Mouse (Mus musculus) ES-Bruce4 (cell line): ENCODE measurements at regions not wholly inside any gene's neighbourhood (a gene's known extent, or its start where the extent isn't known, plus 50 kb on each side); places are given as distances from the start of the nearest gene placed in this dataset.

ENCODE experiments used
- H3K27ac ChIP-seq: 2 replicates; pipeline ENCODE4 v1.5.1; 2012; ENCODE audit warnings: low read length, inconsistent platforms; ENCODE audit not compliant: insufficient read depth
- H3K27me3 ChIP-seq: 2 replicates; pipeline ENCODE4 v1.6.1; 2012; ENCODE audit warnings: mild to moderate bottlenecking, low read length, inconsistent platforms; ENCODE audit not compliant: control insufficient read depth, poor library complexity, insufficient read depth, severe bottlenecking
- H3K36me3 ChIP-seq: 2 replicates; pipeline ENCODE4 v1.6.1; 2012; ENCODE audit warnings: inconsistent platforms, mild to moderate bottlenecking, low read length, moderate library complexity; ENCODE audit not compliant: control insufficient read depth, poor library complexity, insufficient read depth, severe bottlenecking
- H3K4me1 ChIP-seq: one replicate; pipeline ENCODE4 v1.8.1; 2011; ENCODE audit warnings: low read length; ENCODE audit not compliant: control insufficient read depth, insufficient read depth
- H3K4me3 ChIP-seq: 2 replicates; pipeline ENCODE4 v1.5.1; 2011; ENCODE audit warnings: low read depth, mild to moderate bottlenecking, low read length
- H3K9ac ChIP-seq: 2 replicates; pipeline ENCODE4 v1.6.1; 2012; ENCODE audit warnings: low read depth, mild to moderate bottlenecking, inconsistent platforms; ENCODE audit not compliant: poor library complexity, severe bottlenecking
- H3K9me3 ChIP-seq: replicated peaks from 2 replicates; pipeline ENCODE4 v1.6.1; 2012; ENCODE audit warnings: mild to moderate bottlenecking, low read length, inconsistent platforms; ENCODE audit not compliant: control insufficient read depth, poor library complexity, insufficient read depth, severe bottlenecking
- CTCF ChIP-seq: IDR thresholded peaks from one replicate; pipeline ENCODE4 v1.8.1; 2011; ENCODE audit warnings: low read depth, low read length
- EP300 ChIP-seq: IDR thresholded peaks from 2 replicates; pipeline ENCODE4 v1.6.1; 2011; ENCODE audit warnings: low read depth, low read length; ENCODE audit not compliant: insufficient read depth
- POLR2A ChIP-seq: IDR thresholded peaks from one replicate; pipeline ENCODE4 v1.8.1; 2011; ENCODE audit warnings: low read length; ENCODE audit not compliant: insufficient read depth

GRCm38 (mm10) chr8:27837903-27838302, 390.4 kb downstream of the Poteg start:
- H3K27ac ChIP-seq: no peak overlapping the region
- H3K4me3 ChIP-seq: no peak overlapping the region
- no peaks in the 10 kb centered on the region for H3K27me3 ChIP-seq
- no peak overlapping the region for H3K9ac ChIP-seq
- H3K9me3 ChIP-seq: no peaks in the 10 kb centered on the region
- no peaks in the 10 kb centered on the region for H3K36me3 ChIP-seq
- H3K4me1 ChIP-seq: no peaks in the 10 kb centered on the region
- TF ChIP-seq POLR2A: no peak
- TF ChIP-seq EP300: no peak
- TF ChIP-seq CTCF: no peak

DNA sequence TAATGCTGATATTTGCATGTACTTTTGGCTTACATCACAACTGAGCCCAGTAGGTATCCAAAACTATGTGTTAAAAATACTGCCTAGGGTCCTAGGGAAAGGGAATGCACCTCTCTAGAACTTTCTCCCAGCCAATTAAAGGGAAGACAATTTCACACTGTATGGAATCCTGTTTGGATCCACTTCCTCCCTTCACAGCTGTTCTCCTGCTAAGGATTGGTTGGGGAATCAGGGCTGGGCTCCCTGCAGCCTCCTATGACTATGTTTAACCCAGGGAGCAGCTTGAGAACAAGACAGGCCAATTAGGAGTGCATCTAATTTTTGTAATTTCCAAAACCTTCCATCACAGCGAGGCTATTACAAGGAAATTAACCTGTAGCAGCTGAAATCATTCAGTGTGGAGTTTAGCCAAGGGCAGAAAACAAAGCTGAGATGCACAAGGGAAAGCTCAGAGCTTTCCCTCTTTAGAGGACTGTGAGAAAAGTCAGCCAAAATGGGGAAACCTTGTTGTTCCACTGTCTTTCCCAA, 419.1 kb downstream of the Poteg start:
- H3K4me3 ChIP-seq: no peak overlapping the region
- no peak overlapping the region for H3K27ac ChIP-seq
- no peaks in the 10 kb centered on the region for H3K9me3 ChIP-seq
- H3K4me1 ChIP-seq: no peaks in the 10 kb centered on the region
- TF ChIP-seq CTCF (no peak), POLR2A (no peak), EP300 (no peak)
- H3K36me3 ChIP-seq: no peaks in the 10 kb centered on the region
- H3K27me3 ChIP-seq: no peaks in the 10 kb centered on the region
- no peak overlapping the region for H3K9ac ChIP-seq

DNA sequence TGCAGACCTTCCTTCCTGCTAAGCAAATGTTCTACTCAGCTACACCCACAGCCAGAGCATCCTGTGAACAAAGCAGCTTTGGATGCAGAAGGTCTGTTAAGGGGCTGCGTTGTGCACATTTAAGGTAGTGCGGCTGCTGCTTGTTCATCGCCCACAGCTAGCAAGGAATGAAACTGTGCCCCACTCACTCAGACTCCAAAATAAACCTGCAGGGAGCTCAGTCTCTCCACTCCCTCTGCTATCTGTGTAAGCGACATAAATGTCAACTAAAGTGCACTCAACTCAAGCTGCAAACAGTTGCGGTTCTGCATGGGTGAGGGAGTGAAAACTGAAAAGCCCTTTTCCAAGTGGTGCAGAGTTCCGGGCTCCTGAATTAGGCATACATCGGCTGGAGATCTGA, 421.1 kb downstream of the Poteg start:
- Histone ChIP-seq H3K9ac (no peak overlapping the region), H3K4me1 (no peaks in the 10 kb centered on the region), H3K9me3 (no peaks in the 10 kb centered on the region), H3K4me3 (no peak overlapping the region), H3K36me3 (no peaks in the 10 kb centered on the region), H3K27me3 (no peaks in the 10 kb centered on the region), H3K27ac (no peak overlapping the region)
- TF ChIP-seq CTCF (no peak), POLR2A (no peak), EP300 (no peak)

- no peak overlapping the region for H3K27ac ChIP-seq
- H3K9ac ChIP-seq: no peak overlapping the region
- H3K4me1 ChIP-seq: no peaks in the 10 kb centered on the region
- H3K4me3 ChIP-seq: no peak overlapping the region
- H3K9me3 ChIP-seq: no peaks in the 10 kb centered on the region
- TF ChIP-seq CTCF: no peak
- TF ChIP-seq EP300: no peak
- TF ChIP-seq POLR2A: no peak
- H3K27me3 ChIP-seq: no peaks in the 10 kb centered on the region
- H3K36me3 ChIP-seq: no peaks in the 10 kb centered on the region
Observed at GRCm38 (mm10) chr8:27877691-27878264, 430.3 kb downstream of the Poteg start.

- H3K36me3 ChIP-seq: no peaks in the 10 kb centered on the region
- H3K4me3 ChIP-seq: no peak overlapping the region
- H3K9me3 ChIP-seq: no peaks in the 10 kb centered on the region
- no peaks in the 10 kb centered on the region for H3K4me1 ChIP-seq
- no peak overlapping the region for H3K27ac ChIP-seq
- 0 out of 2 replicates have a peak, but pooled peaks cover 2% of the 10 kb centered on the region for H3K27me3 ChIP-seq
- TF ChIP-seq EP300 (no peak), CTCF (no peak), POLR2A (no peak)
- no peak overlapping the region for H3K9ac ChIP-seq
Observed at GRCm38 (mm10) chr8:27889292-27889691, 441.8 kb downstream of the Poteg start.

- Histone ChIP-seq H3K27me3 (no peaks in the 10 kb centered on the region; the same call in 1 of the 2 replicates), H3K36me3 (no peaks in the 10 kb centered on the region), H3K4me1 (no peaks in the 10 kb centered on the region), H3K4me3 (no peak overlapping the region), H3K9me3 (no peaks in the 10 kb centered on the region), H3K27ac (no peak overlapping the region), H3K9ac (no peak overlapping the region)
- TF ChIP-seq EP300 (no peak), CTCF (no peak), POLR2A (no peak)
Observed at GRCm38 (mm10) chr8:27894325-27894724, 446.9 kb downstream of the Poteg start.
